Mouse (Mus musculus): Measurements from ENCODE around the gene B3gnt8.

GRCm38 (mm10) chr7:25644631-25645030 is 18.2 kb downstream of the B3gnt8 start:
- TF ChIP-seq HCFC1 (IDR thresholded peaks at IDR 0.05; ENCODE audit: borderline replicate concordance, insufficient read depth, low read length) (no peak), CHD2 (IDR thresholded peaks at IDR 0.05; ENCODE audit: low read depth, low read length) (no peak)

Measured in ES-E14 (cell line).